Mouse (Mus musculus) limb, embryonic 15.5 days (tissue): ENCODE results near the gene Gpr34. TPM values are rescaled to one million over a fixed set of nuclear protein-coding genes. Genes with fewer than 3 reads are reported as not detected.

Experiments used
- ATAC-seq: fragments of 200-750 bp; cut with Nextera tagmentation; 2 replicates; pipeline ENCODE4 v1.8.0; 2017; ENCODE audit warnings: low read depth, moderate TSS enrichment; ENCODE audit not compliant: insufficient number of reproducible peaks, low FRiP score, low TSS enrichment
- H3K27ac ChIP-seq: fragments of 300-500 bp; sonication (generic); 2 replicates; pipeline ENCODE4 v1.5.1; 2015; ENCODE audit warnings: moderate library complexity, mild to moderate bottlenecking, inconsistent platforms
- H3K27me3 ChIP-seq: fragments of 300-500 bp; sonication (generic); 2 replicates; pipeline ENCODE4 v1.6.1; 2015; ENCODE audit warnings: inconsistent platforms
- H3K36me3 ChIP-seq: fragments of 300-500 bp; sonication (generic); 2 replicates; pipeline ENCODE4 v1.6.1; 2015; ENCODE audit warnings: inconsistent platforms
- H3K4me1 ChIP-seq: fragments of 300-500 bp; sonication (generic); 2 replicates; pipeline ENCODE4 v1.6.1; 2015; ENCODE audit warnings: inconsistent platforms
- H3K4me2 ChIP-seq: fragments of 300-500 bp; sonication (generic); 2 replicates; pipeline ENCODE4 v1.6.1; 2015; ENCODE audit warnings: mild to moderate bottlenecking, inconsistent platforms
- H3K4me3 ChIP-seq: fragments of 300-500 bp; sonication (generic); 2 replicates; pipeline ENCODE4 v1.5.1; 2015; ENCODE audit warnings: mild to moderate bottlenecking, inconsistent platforms
- H3K9ac ChIP-seq: fragments of 300-500 bp; sonication (generic); 2 replicates; pipeline ENCODE4 v1.6.1; 2015; ENCODE audit warnings: inconsistent platforms
- H3K9me3 ChIP-seq: fragments of 300-500 bp; sonication (generic); 2 replicates; pipeline ENCODE4 v1.6.1; 2016; ENCODE audit warnings: inconsistent platforms
- WGBS: fragments of 180-500 bp; shearing (Covaris S2); methylation state at CpG from one replicate; pipeline ENCODE4 v1.1.7; 2015; 5-methylcytosine and 5-hydroxymethylcytosine counted together
- polyA plus RNA-seq: library from polyadenylated mRNA; unstranded; fragments of >200 nt; fragmentation: Nextera tagmentation; extraction: Ambion mirVana; gene quantifications from 2 replicates; pipeline ENCODE4 v1.2.1, GENCODE M21; 2015

Gpr34 gene
- polyA plus RNA-seq, 1 experiment from 2014 or later = 3.1 TPM

GRCm38 (mm10) chrX:13636398-13636797 is 4.5 kb downstream of the Gpr34 start:
- no peak overlapping the region for H3K4me2 ChIP-seq
- ATAC-seq = no peak
- no peaks in the 10 kb centered on the region for H3K36me3 ChIP-seq
- 82% methylated on average over 1 of the region's 1 CpGs for WGBS
- no peaks in the 10 kb centered on the region for H3K9me3 ChIP-seq
- no peak overlapping the region for H3K4me3 ChIP-seq
- no peaks in the 10 kb centered on the region for H3K4me1 ChIP-seq
- no peaks in the 10 kb centered on the region for H3K27me3 ChIP-seq
- no peak overlapping the region for H3K9ac ChIP-seq
- H3K27ac ChIP-seq = no peak overlapping the region

DNA sequence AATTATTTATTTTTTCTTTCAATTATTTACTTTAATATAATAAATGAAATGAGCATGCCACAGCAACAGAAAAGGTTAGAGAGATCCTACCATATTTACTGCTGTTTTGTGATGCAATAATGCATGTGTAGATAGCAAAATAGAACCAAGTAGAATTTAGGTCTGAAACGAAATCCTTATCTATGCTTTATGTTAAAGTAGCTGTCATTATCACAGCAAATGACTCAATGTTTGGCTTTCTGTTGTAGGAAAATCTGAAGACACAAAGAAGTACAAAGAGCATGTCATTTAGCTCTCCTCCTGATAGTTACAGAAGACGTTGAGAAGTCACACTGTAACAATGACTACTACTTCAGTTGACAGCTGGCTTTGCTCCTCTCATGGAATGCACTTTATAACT is 7.0 kb downstream of the Gpr34 start:
- Histone ChIP-seq H3K4me1 (no peaks in the 10 kb centered on the region), H3K27me3 (no peaks in the 10 kb centered on the region), H3K4me3 (no peak overlapping the region), H3K4me2 (no peak overlapping the region), H3K9ac (no peak overlapping the region), H3K27ac (no peak overlapping the region), H3K36me3 (no peaks in the 10 kb centered on the region), H3K9me3 (no peaks in the 10 kb centered on the region)
- ATAC-seq = no peak
- 73% methylated on average over 2 of the region's 2 CpGs for WGBS

- Histone ChIP-seq H3K9ac (no peak overlapping the region), H3K27me3 (no peaks in the 10 kb centered on the region), H3K4me2 (no peak overlapping the region), H3K9me3 (no peaks in the 10 kb centered on the region), H3K27ac (no peak overlapping the region), H3K36me3 (no peaks in the 10 kb centered on the region), H3K4me1 (no peaks in the 10 kb centered on the region), H3K4me3 (no peak overlapping the region)
- ATAC-seq = no peak
- 74% methylated on average over 2 of the region's 2 CpGs for WGBS
Observed at GRCm38 (mm10) chrX:13651889-13652288, 20.0 kb downstream of the Gpr34 start.

DNA sequence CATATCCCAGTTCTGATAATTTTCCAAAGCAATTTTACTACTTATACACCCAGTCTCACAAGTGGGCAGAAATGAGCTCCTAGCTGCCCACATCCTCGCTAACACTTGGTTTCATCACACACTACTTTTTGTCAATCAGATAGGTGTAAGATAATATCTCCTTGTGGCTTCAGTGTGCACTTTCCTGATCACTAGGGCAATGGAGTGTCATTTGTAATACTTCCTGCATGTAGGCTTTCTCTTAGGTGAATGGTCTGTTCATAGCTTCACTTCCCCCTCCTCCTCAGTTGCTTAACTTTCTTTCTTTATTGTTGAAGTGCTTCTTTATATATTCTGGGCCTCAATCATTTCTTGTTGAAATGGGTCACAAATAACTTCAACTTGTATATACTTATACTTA is 20.4 kb downstream of the Gpr34 start:
- Histone ChIP-seq H3K4me1 (no peaks in the 10 kb centered on the region), H3K27me3 (no peaks in the 10 kb centered on the region), H3K4me3 (no peak overlapping the region), H3K27ac (no peak overlapping the region), H3K4me2 (no peak overlapping the region), H3K9ac (no peak overlapping the region), H3K9me3 (no peaks in the 10 kb centered on the region), H3K36me3 (no peaks in the 10 kb centered on the region)
- no peak for ATAC-seq
- 79% methylated on average over 1 of the region's 1 CpGs for WGBS

GRCm38 (mm10) chrX:13655005-13655421 is 23.1 kb downstream of the Gpr34 start:
- Histone ChIP-seq H3K36me3 (no peaks in the 10 kb centered on the region), H3K4me1 (no peaks in the 10 kb centered on the region), H3K4me2 (no peak overlapping the region), H3K9me3 (no peaks in the 10 kb centered on the region), H3K4me3 (no peak overlapping the region), H3K27ac (no peak overlapping the region), H3K27me3 (no peaks in the 10 kb centered on the region), H3K9ac (no peak overlapping the region)
- ATAC-seq = no peak
- 78% methylated on average over 3 of the region's 3 CpGs for WGBS

- Histone ChIP-seq H3K9ac (no peak overlapping the region), H3K27me3 (no peaks in the 10 kb centered on the region), H3K9me3 (no peaks in the 10 kb centered on the region), H3K36me3 (no peaks in the 10 kb centered on the region), H3K4me2 (no peak overlapping the region), H3K4me1 (no peaks in the 10 kb centered on the region), H3K4me3 (no peak overlapping the region), H3K27ac (no peak overlapping the region)
- ATAC-seq = no peak
- WGBS = 61% methylated on average over 6 of the region's 6 CpGs
Observed at GRCm38 (mm10) chrX:13655906-13656305, 24.0 kb downstream of the Gpr34 start.

GRCm38 (mm10) chrX:13656721-13657120 is 24.8 kb downstream of the Gpr34 start:
- Histone ChIP-seq H3K4me1 (no peaks in the 10 kb centered on the region), H3K9me3 (no peaks in the 10 kb centered on the region), H3K36me3 (no peaks in the 10 kb centered on the region), H3K4me2 (no peak overlapping the region), H3K27ac (no peak overlapping the region), H3K27me3 (no peaks in the 10 kb centered on the region), H3K4me3 (no peak overlapping the region), H3K9ac (no peak overlapping the region)
- ATAC-seq = no peak
- 10% methylated on average over 1 of the region's 1 CpGs for WGBS

GRCm38 (mm10) chrX:13658616-13659140 is 26.8 kb downstream of the Gpr34 start:
- WGBS = 60% methylated on average over 3 of the region's 3 CpGs
- H3K36me3 ChIP-seq = no peaks in the 10 kb centered on the region
- H3K27ac ChIP-seq = no peak overlapping the region
- no peaks in the 10 kb centered on the region for H3K27me3 ChIP-seq
- no peaks in the 10 kb centered on the region for H3K9me3 ChIP-seq
- no peak overlapping the region for H3K4me3 ChIP-seq
- no peaks in the 10 kb centered on the region for H3K4me1 ChIP-seq
- H3K9ac ChIP-seq = no peak overlapping the region
- ATAC-seq = no peak
- no peak overlapping the region for H3K4me2 ChIP-seq

GRCm38 (mm10) chrX:13659201-13659890 is 27.5 kb downstream of the Gpr34 start:
- 71% methylated on average over 4 of the region's 4 CpGs for WGBS
- Histone ChIP-seq H3K36me3 (no peaks in the 10 kb centered on the region), H3K27ac (no peak overlapping the region), H3K4me2 (no peak overlapping the region), H3K4me3 (no peak overlapping the region), H3K4me1 (no peaks in the 10 kb centered on the region), H3K9ac (no peak overlapping the region), H3K9me3 (no peaks in the 10 kb centered on the region), H3K27me3 (no peaks in the 10 kb centered on the region)
- ATAC-seq = no peak

DNA sequence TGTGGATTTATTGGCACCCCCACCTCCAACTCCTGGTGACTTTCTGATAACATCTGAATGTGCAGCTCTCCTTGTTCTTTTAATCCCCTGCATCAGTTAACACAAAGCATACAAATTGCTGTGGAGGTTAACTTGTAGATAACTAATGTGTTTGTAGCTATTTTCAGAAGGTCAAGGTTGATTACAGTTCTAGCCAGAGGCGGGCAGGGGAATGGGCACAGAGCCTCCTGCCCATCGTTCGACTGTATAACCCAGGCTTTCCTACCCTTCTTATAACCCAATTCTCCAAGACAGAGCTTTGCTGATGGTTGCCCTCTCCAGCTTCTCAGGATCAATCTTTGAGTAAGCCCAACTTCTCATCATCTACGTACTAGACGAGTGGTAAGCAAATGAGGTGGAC is 29.2 kb downstream of the Gpr34 start, which contains the start of gene Gpr82:
Gpr82 (plus strand) TSS at position 301 of the 400 bp plus-strand sequence.
- Histone ChIP-seq H3K36me3 (no peaks in the 10 kb centered on the region), H3K9me3 (no peaks in the 10 kb centered on the region), H3K9ac (no peak within 1 kb of the TSS), H3K27ac (no peak within 1 kb of the TSS), H3K4me3 (no peak within 1 kb of the TSS), H3K4me1 (no peaks in the 10 kb centered on the region), H3K4me2 (no peak within 1 kb of the TSS), H3K27me3 (no peaks in the 10 kb centered on the region)
- WGBS = 91% methylated on average over 5 of the region's 5 CpGs
- ATAC-seq = no peak

GRCm38 (mm10) chrX:13668867-13669266 is 37.0 kb downstream of the Gpr34 start:
- WGBS = 75% methylated on average over 5 of the region's 5 CpGs
- Histone ChIP-seq H3K27ac (no peak overlapping the region), H3K4me2 (no peak overlapping the region)

DNA sequence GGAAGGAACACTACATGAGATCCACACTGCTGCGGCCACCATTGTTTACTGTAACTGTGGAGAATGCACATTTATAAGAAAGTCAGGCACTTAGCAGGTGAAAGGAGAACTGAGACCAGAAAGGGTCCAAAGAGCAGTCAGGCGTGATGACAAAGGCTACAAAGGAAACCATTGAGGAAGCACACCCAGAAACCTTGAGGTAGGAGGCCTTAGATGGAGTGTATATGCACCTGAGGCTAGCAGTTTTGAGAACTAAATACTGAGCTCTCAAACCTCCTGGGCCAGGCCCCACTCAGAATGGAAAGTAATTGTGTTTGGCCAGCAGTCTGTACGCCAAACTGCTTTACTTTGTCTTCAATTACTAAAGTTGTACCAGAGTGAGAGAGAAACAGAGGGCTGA is 38.5 kb downstream of the Gpr34 start:
- H3K9me3 ChIP-seq = no peaks in the 10 kb centered on the region
- H3K27me3 ChIP-seq = no peaks in the 10 kb centered on the region
- no peak overlapping the region for H3K4me2 ChIP-seq
- WGBS = 84% methylated on average over 3 of the region's 3 CpGs
- ATAC-seq = no peak
- H3K9ac ChIP-seq = no peak overlapping the region
- H3K4me1 ChIP-seq = no peaks in the 10 kb centered on the region
- H3K4me3 ChIP-seq = no peak overlapping the region
- no peaks in the 10 kb centered on the region for H3K36me3 ChIP-seq
- H3K27ac ChIP-seq = no peak overlapping the region

More at GRCm38 (mm10) chrX:13668867-13669266, 37.0 kb downstream of the Gpr34 start:
- H3K4me1 ChIP-seq = no peaks in the 10 kb centered on the region
- no peak for ATAC-seq
- H3K9me3 ChIP-seq = no peaks in the 10 kb centered on the region
- H3K27me3 ChIP-seq = no peaks in the 10 kb centered on the region
- H3K9ac ChIP-seq = no peak overlapping the region
- no peak overlapping the region for H3K4me3 ChIP-seq
- no peaks in the 10 kb centered on the region for H3K36me3 ChIP-seq
